Mouse (Mus musculus): ENCODE measurements around the gene Evi5l. TPM values are rescaled to one million over a fixed set of nuclear protein-coding genes. Genes with fewer than 3 reads are reported as not detected.
A peak's percentile ranks its signal among the peaks of the same experiment; 100 is the strongest.

The Evi5l gene
- polyA plus RNA-seq, 1 experiment = 22.4 TPM

GRCm38 (mm10) chr8:4239193-4239890 is 73.0 kb downstream of the Evi5l start:
- Histone ChIP-seq H3K4me1 (ENCODE audit: control insufficient read depth, insufficient read depth, low read length) (peaks cover 15% of the 10 kb centered on the region), H3K27me3 (replicated peaks; ENCODE audit: control insufficient read depth, insufficient read depth, low read length) (no peaks in the 10 kb centered on the region), H3K27ac (ENCODE audit: insufficient read depth, low read depth, low read length) (peak overlapping the region; percentile 65), H3K4me3 (ENCODE audit: insufficient read depth, low read depth, low read length) (peak overlapping the region; percentile 65), H3K36me3 (ENCODE audit: control insufficient read depth, insufficient read depth, low read length) (no peaks in the 10 kb centered on the region)
- DNase-seq = no peak
- WGBS = 8% methylated on average over 19 of the region's 19 CpGs
- no peak for TF ChIP-seq POLR2A (IDR thresholded peaks at IDR 0.05; ENCODE audit: low read depth, low read length)

GRCm38 (mm10) chr8:4245061-4245460 is 78.7 kb downstream of the Evi5l start:
- no peak overlapping the region for H3K27ac ChIP-seq (ENCODE audit: insufficient read depth, low read depth, low read length)
- H3K4me1 ChIP-seq (ENCODE audit: control insufficient read depth, insufficient read depth, low read length) = peaks cover 2% of the 10 kb centered on the region; the same call in 1 of the 2 replicates
- DNase-seq = no peak
- TF ChIP-seq POLR2A (IDR thresholded peaks at IDR 0.05; ENCODE audit: low read depth, low read length) (no peak), CTCF (conservative IDR thresholded peaks at IDR 0.05; ENCODE audit: insufficient read depth, insufficient read length, low read depth, low read length) (no peak)
- 95% methylated on average over 5 of the region's 5 CpGs for WGBS
- H3K27me3 ChIP-seq (replicated peaks; ENCODE audit: control insufficient read depth, insufficient read depth, low read length) = no peaks in the 10 kb centered on the region
- no peaks in the 10 kb centered on the region; the same call in 1 of the 2 replicates for H3K36me3 ChIP-seq (ENCODE audit: control insufficient read depth, insufficient read depth, low read length)
- no peak overlapping the region for H3K4me3 ChIP-seq (ENCODE audit: insufficient read depth, low read depth, low read length)

- TF ChIP-seq POLR2A (IDR thresholded peaks at IDR 0.05; ENCODE audit: low read depth, low read length) (no peak), CTCF (conservative IDR thresholded peaks at IDR 0.05; ENCODE audit: insufficient read depth, insufficient read length, low read depth, low read length) (no peak)
- H3K4me3 ChIP-seq (ENCODE audit: insufficient read depth, low read depth, low read length) = no peak overlapping the region
- H3K27ac ChIP-seq (ENCODE audit: insufficient read depth, low read depth, low read length) = no peak overlapping the region
- H3K36me3 ChIP-seq (ENCODE audit: control insufficient read depth, insufficient read depth, low read length) = no peaks in the 10 kb centered on the region; the same call in 1 of the 2 replicates
- WGBS = 82% methylated on average over 13 of the region's 13 CpGs
- no peak for DNase-seq
- H3K4me1 ChIP-seq (ENCODE audit: control insufficient read depth, insufficient read depth, low read length) = no peaks in the 10 kb centered on the region
- no peaks in the 10 kb centered on the region for H3K27me3 ChIP-seq (replicated peaks; ENCODE audit: control insufficient read depth, insufficient read depth, low read length)
Observed at GRCm38 (mm10) chr8:4245737-4246136, 79.4 kb downstream of the Evi5l start.

- Histone ChIP-seq H3K27me3 (replicated peaks; ENCODE audit: control insufficient read depth, insufficient read depth, low read length) (no peaks in the 10 kb centered on the region), H3K27ac (ENCODE audit: insufficient read depth, low read depth, low read length) (no peak overlapping the region), H3K4me1 (ENCODE audit: control insufficient read depth, insufficient read depth, low read length) (no peaks in the 10 kb centered on the region), H3K36me3 (ENCODE audit: control insufficient read depth, insufficient read depth, low read length) (no peaks in the 10 kb centered on the region; the same call in 1 of the 2 replicates), H3K4me3 (ENCODE audit: insufficient read depth, low read depth, low read length) (no peak overlapping the region)
- 89% methylated on average over 8 of the region's 8 CpGs for WGBS
- no peak for DNase-seq
- TF ChIP-seq CTCF (conservative IDR thresholded peaks at IDR 0.05; ENCODE audit: insufficient read depth, insufficient read length, low read depth, low read length) (no peak), POLR2A (IDR thresholded peaks at IDR 0.05; ENCODE audit: low read depth, low read length) (no peak)
Observed at GRCm38 (mm10) chr8:4247241-4247640, 80.9 kb downstream of the Evi5l start.

- Histone ChIP-seq H3K4me1 (ENCODE audit: control insufficient read depth, insufficient read depth, low read length) (peaks cover 3% of the 10 kb centered on the region; the same call in 1 of the 2 replicates), H3K27ac (ENCODE audit: insufficient read depth, low read depth, low read length) (no peak within 1 kb of the TSS), H3K4me3 (ENCODE audit: insufficient read depth, low read depth, low read length) (no peak within 1 kb of the TSS), H3K27me3 (replicated peaks; ENCODE audit: control insufficient read depth, insufficient read depth, low read length) (no peaks in the 10 kb centered on the region), H3K36me3 (ENCODE audit: control insufficient read depth, insufficient read depth, low read length) (no peaks in the 10 kb centered on the region; the same call in 1 of the 2 replicates)
- no peak for DNase-seq
- TF ChIP-seq CTCF (conservative IDR thresholded peaks at IDR 0.05; ENCODE audit: insufficient read depth, insufficient read length, low read depth, low read length) = no peak
- TF ChIP-seq POLR2A (IDR thresholded peaks at IDR 0.05; ENCODE audit: low read depth, low read length) = no peak
- WGBS = 86% methylated on average over 15 of the region's 15 CpGs
Observed at GRCm38 (mm10) chr8:4247951-4248540, 81.7 kb downstream of the Evi5l start, which contains the start of gene Tgfbr3l. Gene Tgfbr3l, plus strand, starts transcription at chr8:4248214.

GRCm38 (mm10) chr8:4249213-4249612 is 82.8 kb downstream of the Evi5l start:
- H3K4me3 ChIP-seq (ENCODE audit: insufficient read depth, low read depth, low read length) = no peak overlapping the region

GRCm38 (mm10) chr8:4250306-4250970 is 84.1 kb downstream of the Evi5l start:
- peak; percentile 85 for DNase-seq
- Histone ChIP-seq H3K27me3 (replicated peaks; ENCODE audit: control insufficient read depth, insufficient read depth, low read length) (no peaks in the 10 kb centered on the region), H3K4me3 (ENCODE audit: insufficient read depth, low read depth, low read length) (no peak overlapping the region), H3K36me3 (ENCODE audit: control insufficient read depth, insufficient read depth, low read length) (no peaks in the 10 kb centered on the region; the same call in 1 of the 2 replicates), H3K4me1 (ENCODE audit: control insufficient read depth, insufficient read depth, low read length) (peaks cover 3% of the 10 kb centered on the region; the same call in 1 of the 2 replicates), H3K27ac (ENCODE audit: insufficient read depth, low read depth, low read length) (no peak overlapping the region)
- TF ChIP-seq CTCF (conservative IDR thresholded peaks at IDR 0.05; ENCODE audit: insufficient read depth, insufficient read length, low read depth, low read length) (peak; percentile 74), POLR2A (IDR thresholded peaks at IDR 0.05; ENCODE audit: low read depth, low read length) (no peak)
- 51% methylated on average over 26 of the region's 26 CpGs for WGBS

More at GRCm38 (mm10) chr8:4249213-4249612, 82.8 kb downstream of the Evi5l start:
- Histone ChIP-seq H3K4me1 (ENCODE audit: control insufficient read depth, insufficient read depth, low read length) (peaks cover 3% of the 10 kb centered on the region; the same call in 1 of the 2 replicates), H3K27ac (ENCODE audit: insufficient read depth, low read depth, low read length) (no peak overlapping the region), H3K36me3 (ENCODE audit: control insufficient read depth, insufficient read depth, low read length) (no peaks in the 10 kb centered on the region; the same call in 1 of the 2 replicates), H3K27me3 (replicated peaks; ENCODE audit: control insufficient read depth, insufficient read depth, low read length) (no peaks in the 10 kb centered on the region)
- TF ChIP-seq CTCF (conservative IDR thresholded peaks at IDR 0.05; ENCODE audit: insufficient read depth, insufficient read length, low read depth, low read length) = no peak
- DNase-seq = peak; percentile 17
- 34% methylated on average over 29 of the region's 29 CpGs for WGBS

Data from kidney, adult 2 months (tissue).